Mouse (Mus musculus): ENCODE measurements around the gene Il1r2. TPM values are rescaled to one million over a fixed set of nuclear protein-coding genes. Genes with fewer than 3 reads are reported as not detected.

Gene Il1r2
- total RNA-seq, 2 experiments from 2014 or later: 0.34 to 0.79 TPM

GRCm38 (mm10) chr1:40059122-40059774 lies 14.6 kb upstream of the Il1r2 start:
- no peak for DNase-seq (ENCODE audit: low spot score in 2 of 2)

DNA sequence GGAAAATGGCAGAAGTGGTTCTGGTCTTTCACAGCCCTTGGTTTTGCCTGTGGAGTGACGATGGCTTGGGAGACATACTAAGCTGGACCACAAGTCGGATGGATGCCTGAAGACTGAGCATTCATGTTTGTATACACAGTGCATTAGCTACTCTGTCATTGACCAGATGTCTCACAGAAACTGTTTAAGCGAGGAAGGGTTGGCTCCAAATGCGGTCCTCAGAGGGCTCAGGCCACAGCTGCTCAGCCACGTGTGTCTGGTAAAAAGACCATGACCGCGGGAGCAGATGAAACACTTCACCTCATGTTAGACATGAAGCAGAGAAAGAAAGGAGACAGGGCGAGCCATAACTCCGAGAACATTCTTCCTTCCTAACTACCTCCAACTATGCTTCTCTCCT lies 12.5 kb upstream of the Il1r2 start:
- DNase-seq (ENCODE audit: low spot score in 2 of 2): no peak

DNA sequence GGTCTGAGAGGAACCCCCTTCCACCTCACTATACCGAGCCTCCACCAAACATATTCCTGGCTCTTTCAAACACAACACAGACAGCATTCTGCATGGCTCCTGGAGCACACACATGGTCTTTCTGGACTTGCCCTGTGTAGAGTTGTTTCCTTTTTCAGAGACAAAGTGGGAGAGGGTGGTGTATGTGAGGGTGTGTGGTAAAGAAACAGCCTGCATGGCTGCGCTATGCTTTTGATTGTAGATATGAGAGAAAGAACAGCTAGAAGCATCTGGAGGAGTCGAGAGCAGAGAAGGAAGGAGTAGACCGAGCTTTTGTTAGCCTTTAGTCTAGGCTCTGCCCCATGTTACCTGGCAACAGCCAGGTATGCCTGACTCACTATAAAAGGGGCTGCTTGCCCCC lies 10.5 kb upstream of the Il1r2 start:
- no peak for DNase-seq (ENCODE audit: low spot score in 2 of 2)

DNA sequence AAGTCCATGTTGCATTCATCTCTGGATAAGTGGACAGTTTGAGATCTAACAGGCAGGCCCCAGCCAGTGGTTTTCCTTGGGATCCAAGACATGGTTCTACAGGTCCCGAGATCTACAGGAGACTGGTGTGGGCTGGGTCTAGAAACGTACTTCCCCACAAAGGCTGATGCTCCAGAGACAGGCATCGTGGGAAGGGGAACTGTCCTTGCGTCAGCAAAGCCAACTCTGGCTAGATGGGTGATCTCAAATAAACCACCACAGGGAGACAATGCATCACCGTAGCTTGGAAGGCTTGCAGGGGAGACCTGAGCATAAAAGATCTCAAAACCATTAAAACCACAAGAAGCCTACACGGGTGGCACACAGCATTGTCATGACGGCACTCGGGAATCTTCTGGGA lies 9.4 kb upstream of the Il1r2 start:
- no peak for DNase-seq (ENCODE audit: low spot score in 2 of 2)

- no peak for DNase-seq (ENCODE audit: low spot score in 2 of 2)
Measured at GRCm38 (mm10) chr1:40072558-40072957, 1.3 kb upstream of the Il1r2 start.

GRCm38 (mm10) chr1:40077328-40077727 lies 3.4 kb downstream of the Il1r2 start:
- DNase-seq (ENCODE audit: low spot score in 2 of 2): no peak

DNA sequence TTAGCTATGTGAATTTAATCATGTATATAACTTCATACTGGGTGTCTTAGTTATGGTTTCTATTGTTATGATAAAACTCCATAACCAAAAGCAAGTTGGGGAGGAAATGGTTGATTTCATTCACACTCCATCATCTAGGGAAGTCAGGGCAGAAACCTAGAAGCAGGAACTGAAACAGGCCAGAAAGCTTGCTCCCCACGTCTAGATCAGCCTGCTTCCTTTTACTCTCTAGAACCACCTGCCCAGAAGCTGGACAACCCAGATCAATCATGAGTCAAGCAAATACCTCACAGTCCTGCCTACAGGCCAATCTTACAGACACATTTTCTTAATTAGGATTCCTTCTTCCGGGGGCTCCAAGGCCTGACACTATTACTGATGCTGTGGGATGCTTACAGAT lies 7.2 kb downstream of the Il1r2 start:
- no peak for DNase-seq (ENCODE audit: low spot score in 2 of 2)

- no peak for DNase-seq (ENCODE audit: low spot score in 2 of 2)
Measured at GRCm38 (mm10) chr1:40084386-40084785, 10.5 kb downstream of the Il1r2 start.

DNA sequence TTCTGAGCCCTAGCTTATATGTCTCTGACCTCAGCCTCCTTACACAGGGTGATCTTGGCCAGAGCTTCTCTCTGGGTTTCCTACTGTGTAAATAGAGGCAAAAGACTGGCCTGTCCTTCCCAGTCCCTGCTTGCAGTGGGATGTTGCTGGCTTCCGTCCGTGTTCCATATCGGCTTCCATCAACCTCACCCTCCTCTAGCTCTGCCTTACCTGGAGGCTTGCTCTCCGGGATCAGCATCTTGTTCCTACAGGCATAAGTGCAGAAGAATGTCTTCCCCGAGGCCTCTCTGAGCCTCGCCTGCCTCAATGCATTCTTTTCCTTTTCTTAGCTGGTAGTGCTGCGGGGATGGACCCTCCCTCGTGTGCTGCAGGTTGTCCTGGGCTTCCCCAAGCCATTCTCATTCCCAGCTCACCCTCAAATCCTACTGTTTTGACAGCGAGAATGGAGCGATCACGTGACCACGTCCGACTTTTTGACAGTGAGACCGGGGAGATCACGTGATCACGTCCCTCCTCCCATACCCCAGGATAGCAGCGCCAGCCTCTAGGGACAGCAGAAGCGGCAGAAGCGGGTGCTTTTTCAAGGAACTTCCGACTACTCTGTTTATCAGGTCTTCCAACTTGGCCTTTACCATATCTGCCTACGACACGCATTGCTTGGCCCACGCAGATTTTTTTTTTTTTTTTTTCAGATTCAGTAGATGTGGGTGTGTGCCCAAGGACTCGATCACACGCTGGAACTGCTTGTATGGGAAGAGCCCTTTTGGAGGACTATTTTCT lies 11.7 kb downstream of the Il1r2 start:
- DNase-seq (ENCODE audit: low spot score in 2 of 2): peak in 1 of 2 experiments; percentile 9

GRCm38 (mm10) chr1:40091160-40091559 lies 17.3 kb downstream of the Il1r2 start:
- DNase-seq (ENCODE audit: low spot score in 2 of 2): no peak

DNA sequence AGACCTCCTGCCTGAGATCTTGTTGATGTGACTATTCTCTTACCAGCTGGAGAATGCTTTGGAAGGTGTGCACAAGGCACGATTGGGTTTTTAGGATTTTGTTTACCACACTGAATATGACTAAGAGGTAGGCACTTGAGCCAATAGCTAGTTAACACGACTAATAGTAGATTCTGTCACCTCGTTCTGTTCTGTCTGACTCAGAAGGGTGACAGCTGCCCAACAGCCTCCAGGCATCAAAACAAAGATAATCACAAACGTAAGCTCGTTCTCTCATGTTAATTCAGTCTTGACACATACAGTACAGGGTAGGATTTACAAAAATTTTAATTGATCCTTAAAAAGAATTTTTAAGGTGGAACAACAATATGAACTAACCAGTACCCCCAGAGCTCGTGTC lies 18.7 kb downstream of the Il1r2 start:
- DNase-seq (ENCODE audit: low spot score in 2 of 2): no peak

DNA sequence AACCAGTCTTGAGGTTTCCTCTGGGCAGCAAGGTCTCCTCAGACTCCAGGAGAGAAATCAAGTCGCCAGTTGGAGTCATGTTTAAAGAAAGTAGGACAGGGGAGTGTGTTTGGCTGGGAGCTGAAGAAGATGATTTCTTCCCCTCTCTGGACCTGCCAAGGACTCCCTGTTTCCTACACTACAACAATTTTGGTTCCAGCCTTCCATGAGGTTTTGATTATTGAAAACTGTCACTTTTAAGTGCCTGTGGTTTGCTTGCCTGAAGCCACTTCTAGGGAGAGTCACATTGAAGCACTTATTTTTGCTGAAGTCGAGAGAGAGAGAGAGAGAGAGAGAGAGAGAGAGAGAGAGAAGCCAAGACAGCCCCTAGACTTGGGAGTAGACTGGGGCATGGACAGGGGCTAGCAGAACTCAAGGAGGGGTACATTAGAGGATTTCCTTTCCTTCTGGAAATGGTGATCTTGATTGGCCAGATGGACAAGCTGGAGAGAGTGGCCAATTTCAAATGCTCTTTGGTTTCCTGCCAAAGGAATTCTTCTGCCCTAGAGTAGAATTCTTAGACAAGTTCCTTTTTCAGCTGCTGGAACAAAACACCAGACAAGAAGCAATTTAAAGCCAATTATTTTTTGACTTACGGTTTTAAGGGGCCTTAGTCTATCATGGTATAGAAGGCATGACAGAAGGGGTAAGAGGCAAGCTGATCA lies 20.9 kb downstream of the Il1r2 start:
- no peak for DNase-seq (ENCODE audit: low spot score in 2 of 2)

- DNase-seq (ENCODE audit: low spot score in 2 of 2): no peak
Measured at GRCm38 (mm10) chr1:40095585-40095984, 21.7 kb downstream of the Il1r2 start.

DNA sequence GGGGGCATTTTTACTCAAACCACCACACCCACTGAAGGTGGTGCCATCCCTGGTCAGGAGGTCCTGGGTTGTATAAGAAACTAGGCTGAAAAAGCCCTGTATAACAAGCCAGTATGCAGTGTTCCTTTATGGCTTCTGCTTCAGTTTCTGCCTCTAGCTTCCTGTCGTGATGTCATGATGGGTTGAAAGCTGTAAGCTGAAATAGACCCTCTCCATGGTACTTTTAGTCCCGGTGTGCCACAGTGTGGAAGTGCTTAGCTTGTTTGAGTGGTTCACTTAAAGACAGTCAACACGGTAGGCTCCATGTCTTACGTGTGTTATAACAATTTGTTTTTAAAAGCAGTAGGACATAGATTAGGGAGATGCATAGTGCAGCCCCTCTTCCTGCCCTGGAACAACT lies 32.4 kb downstream of the Il1r2 start:
- DNase-seq (ENCODE audit: low spot score in 2 of 2): no peak

DNA sequence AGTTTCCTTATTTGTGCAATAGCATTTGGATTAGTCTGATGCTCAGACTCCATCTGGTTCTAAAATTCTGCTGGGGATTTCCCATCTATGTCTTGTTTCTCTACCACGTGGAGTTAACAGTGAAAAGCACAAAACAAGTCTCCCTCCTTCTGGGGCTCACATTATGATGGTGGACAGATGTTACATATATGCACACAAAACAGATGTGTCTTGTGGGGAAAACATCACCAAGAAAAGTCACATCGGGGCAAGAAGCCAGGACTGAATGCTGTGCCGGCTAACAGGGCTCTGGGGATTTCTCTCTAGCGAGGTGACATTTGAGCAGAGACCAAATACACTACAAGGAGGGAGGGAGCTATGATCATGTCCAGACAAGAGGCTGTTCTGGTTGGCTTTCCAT lies 32.8 kb downstream of the Il1r2 start:
- DNase-seq (ENCODE audit: low spot score in 2 of 2): no peak

GRCm38 (mm10) chr1:40107971-40108749 lies 34.3 kb downstream of the Il1r2 start:
- no peak for DNase-seq (ENCODE audit: low spot score in 2 of 2)

GRCm38 (mm10) chr1:40109736-40110135 lies 35.9 kb downstream of the Il1r2 start:
- DNase-seq (ENCODE audit: low spot score in 2 of 2): no peak

DNA sequence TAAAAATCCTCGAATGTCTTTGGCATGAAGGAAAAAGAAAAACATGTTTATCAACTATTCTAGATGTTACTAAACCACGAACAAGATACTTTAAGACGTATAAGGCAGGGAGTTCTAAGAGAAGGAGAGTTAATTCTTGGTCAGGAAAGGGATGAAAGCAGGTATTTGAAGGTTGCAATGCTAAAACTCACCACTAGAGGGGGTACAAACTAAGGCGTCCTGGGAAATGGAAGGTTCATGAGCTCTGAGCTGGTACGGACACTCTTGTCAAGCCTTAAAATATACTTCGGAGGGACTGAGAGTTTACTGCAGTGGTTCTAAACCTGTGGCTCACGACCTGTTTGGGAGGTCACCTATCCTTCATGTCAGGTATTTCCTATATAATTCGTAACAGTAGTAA lies 41.4 kb downstream of the Il1r2 start:
- no peak for DNase-seq (ENCODE audit: low spot score in 2 of 2)

GRCm38 (mm10) chr1:40116422-40116821 lies 42.5 kb downstream of the Il1r2 start:
- peak; percentile 62 to 74 for DNase-seq (ENCODE audit: low spot score in 2 of 2)

- DNase-seq (ENCODE audit: low spot score in 2 of 2): no peak
Measured at GRCm38 (mm10) chr1:40117565-40117964, 43.7 kb downstream of the Il1r2 start.

DNA sequence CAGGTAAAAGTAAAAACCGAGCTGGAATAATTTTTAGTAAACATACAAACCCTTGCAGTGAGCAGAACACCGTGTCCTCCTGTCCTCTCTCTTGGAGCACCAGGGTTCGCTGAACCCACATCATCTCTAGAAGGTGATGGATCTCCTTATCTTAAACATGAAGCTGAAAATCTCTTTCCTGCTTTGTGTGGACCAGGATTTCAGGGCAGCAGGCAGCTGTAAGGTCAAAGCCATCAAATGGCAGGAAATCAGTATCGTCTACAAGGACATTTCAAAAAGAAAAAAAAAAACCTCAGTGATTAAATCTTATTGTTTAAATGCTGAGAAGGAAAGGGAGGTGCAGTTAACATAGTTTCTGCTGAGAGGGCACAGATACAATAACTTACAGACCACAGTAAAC lies 50.4 kb downstream of the Il1r2 start:
- no peak for DNase-seq (ENCODE audit: low spot score in 2 of 2)

Measured in adrenal gland, postnatal 4 days (tissue).